8 mouse cellular contexts compared by ENCODE assay signal in the genomic region with DNA sequence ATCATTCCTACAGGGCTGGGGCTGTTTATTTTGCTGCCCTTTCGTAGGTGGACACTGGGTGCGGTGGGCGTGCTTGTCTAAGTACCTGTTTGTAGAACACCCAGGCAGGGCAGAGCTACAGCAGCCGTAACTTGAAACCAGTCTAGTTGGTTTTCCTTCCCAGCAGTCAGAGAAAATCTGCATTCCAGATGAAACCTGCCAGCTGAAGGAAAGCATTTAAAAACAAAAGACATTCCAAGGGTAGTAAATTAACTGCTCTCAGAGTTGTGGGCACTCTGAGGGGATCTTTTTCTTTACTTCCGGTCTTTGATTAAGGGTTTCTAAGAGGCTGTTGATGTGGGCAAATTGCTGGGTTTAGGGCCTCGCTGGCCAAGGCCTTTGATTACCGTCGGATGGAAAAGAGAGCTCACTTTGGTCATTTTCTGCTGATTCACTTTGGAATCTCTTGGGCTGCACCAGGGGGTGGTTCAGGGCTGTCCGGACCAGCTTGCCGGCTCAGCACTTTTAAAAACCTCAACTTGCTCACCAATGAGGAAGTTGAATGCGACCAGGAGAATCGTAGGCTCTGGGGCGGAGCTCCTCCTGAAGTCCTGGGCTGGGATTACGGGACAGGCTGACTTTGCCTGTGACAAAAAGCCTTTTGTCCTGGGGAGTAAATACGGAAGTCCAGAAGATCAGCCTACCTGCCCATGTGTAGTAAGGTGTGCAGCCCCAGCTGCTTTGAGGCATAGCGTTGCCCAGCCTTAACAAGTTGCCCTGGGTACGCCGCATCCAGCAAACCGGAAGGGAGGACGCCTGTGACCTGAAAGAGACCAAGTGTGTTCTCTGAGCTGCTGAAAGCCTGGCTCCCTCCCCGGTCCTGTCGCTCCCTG.
DNase-seq lines count a peak whose midpoint lies in the region; TF ChIP-seq lines count a peak whose summit lies in the region.

No protein-coding gene starts in this region.

- intact Hi-C loops in heart, postnatal 10 days (cut with DNase I) = no loop called here

- H3K36me3 ChIP-seq in megakaryocyte, embryonic 14.5 days (replicated peaks; ENCODE audit: low read length) = no peaks in the 10 kb centered on the region
- no peaks in the 10 kb centered on the region for H3K36me3 ChIP-seq in splenic B cell, adult 2 months (ENCODE audit: control insufficient read depth, insufficient read depth, low read length, poor library complexity, severe bottlenecking)

- TF ChIP-seq CTCF in layer of hippocampus, adult 2 months (conservative IDR thresholded peaks at IDR 0.05) = no peak
- no peak for TF ChIP-seq CTCF in embryonic fibroblast, embryonic 13.5 days (IDR thresholded peaks at IDR 0.05; ENCODE audit: borderline replicate concordance, insufficient read depth, low read length)

- peaks cover 2% of the 10 kb centered on the region for H3K27me3 ChIP-seq in megakaryocyte, embryonic 14.5 days (replicated peaks)
- H3K27me3 ChIP-seq in splenic B cell, adult 2 months (ENCODE audit: control insufficient read depth, insufficient read depth, low read length, poor library complexity, severe bottlenecking) = no peaks in the 10 kb centered on the region

- peak overlapping the region; percentile 21 for H3K4me3 ChIP-seq in layer of hippocampus, adult 2 months
- H3K4me3 ChIP-seq in embryonic fibroblast, embryonic 13.5 days (ENCODE audit: insufficient read depth, low read length) = peak overlapping the region; percentile 47
- peak overlapping the region; percentile 88 for H3K4me3 ChIP-seq in megakaryocyte, embryonic 14.5 days (replicated peaks)

- no peak for DNase-seq in layer of hippocampus, adult 2 months (ENCODE audit: low spot score in 2 of 2)
- no peak for DNase-seq in layer of hippocampus, adult 18-20 months (ENCODE audit: low spot score in 2 of 2)
- DNase-seq in heart, postnatal 10 days = peak; percentile 47 to 54
- peak; percentile 77 to 91 for DNase-seq in kidney, postnatal 25 days
- DNase-seq in splenic B cell, adult 2 months (ENCODE audit: low read depth, low spot score) = peak; percentile 9
- no peak for DNase-seq in thymus, postnatal 36 days

- peak; percentile 69 for TF ChIP-seq POLR2A in embryonic fibroblast, embryonic 13.5 days (IDR thresholded peaks at IDR 0.05; ENCODE audit: low read depth, low read length)

- H3K27ac ChIP-seq in layer of hippocampus, adult 2 months = no peak overlapping the region
- H3K27ac ChIP-seq in embryonic fibroblast, embryonic 13.5 days (ENCODE audit: insufficient read depth, low read length) = peak overlapping the region; percentile 69

- no peaks in the 10 kb centered on the region for H3K4me1 ChIP-seq in embryonic fibroblast, embryonic 13.5 days (ENCODE audit: control insufficient read depth, insufficient read depth, low read length)
- peaks cover 7% of the 10 kb centered on the region; the same call in 1 of the 2 replicates for H3K4me1 ChIP-seq in megakaryocyte, embryonic 14.5 days

- H3K9me3 ChIP-seq in megakaryocyte, embryonic 14.5 days = no peaks in the 10 kb centered on the region

Comparison
In these comparisons a context has a peak if more than half of its experiments do, and no peak if none do; other contexts are left out.
1. DNase-seq: peak in heart, postnatal 10 days (2 of 2), kidney, postnatal 25 days (2 of 2) and splenic B cell, adult 2 months (single experiment); none in layer of hippocampus, adult 2 months (0 of 2), layer of hippocampus, adult 18-20 months (0 of 2) and thymus, postnatal 36 days (0 of 2).
2. H3K4me3 ChIP-seq: peak in every context shown above with its lines; median percentile 88 in megakaryocyte, embryonic 14.5 days; 47 in embryonic fibroblast, embryonic 13.5 days; 21 in layer of hippocampus, adult 2 months.